Mouse (Mus musculus) gonadal fat pad, adult 2 months (tissue): ENCODE measurements at regions not wholly inside any gene's neighbourhood (a gene's known extent, or its start where the extent isn't known, plus 50 kb on each side); places are given as distances from the start of the nearest gene placed in this dataset.

Experiments used
- DNase-seq: peaks from one replicate; pipeline ENCODE4 v3.0.0-alpha.2; 2012; ENCODE audit warnings: low read depth

DNA sequence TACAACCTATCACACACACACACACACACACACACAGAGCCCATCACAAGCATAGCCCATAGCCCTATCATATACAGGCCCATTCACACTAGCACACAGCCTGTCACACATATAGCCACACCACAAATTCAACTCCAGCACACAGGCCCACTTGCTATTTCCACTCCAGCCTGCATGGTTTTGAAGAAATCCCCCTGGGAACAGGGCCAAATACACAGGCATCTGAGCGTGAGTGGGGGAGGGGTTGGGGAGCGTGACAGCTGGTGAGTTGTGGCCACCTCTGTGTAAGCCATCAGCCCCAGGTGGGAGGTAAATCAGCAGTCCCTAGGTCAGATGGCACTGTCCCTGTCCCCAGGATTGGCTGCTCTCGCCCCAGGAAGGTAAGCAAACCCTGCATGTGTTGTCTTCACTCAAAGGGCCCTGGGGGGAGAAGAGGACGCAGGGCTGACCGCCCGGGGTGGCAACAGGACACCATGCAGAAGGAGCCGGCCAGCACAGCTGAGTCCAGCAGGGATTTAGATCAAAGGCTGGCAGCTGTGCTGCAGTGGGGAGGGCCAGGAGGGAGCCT is 153.6 kb upstream of the Gm3448 start:
- no peak for DNase-seq

DNA sequence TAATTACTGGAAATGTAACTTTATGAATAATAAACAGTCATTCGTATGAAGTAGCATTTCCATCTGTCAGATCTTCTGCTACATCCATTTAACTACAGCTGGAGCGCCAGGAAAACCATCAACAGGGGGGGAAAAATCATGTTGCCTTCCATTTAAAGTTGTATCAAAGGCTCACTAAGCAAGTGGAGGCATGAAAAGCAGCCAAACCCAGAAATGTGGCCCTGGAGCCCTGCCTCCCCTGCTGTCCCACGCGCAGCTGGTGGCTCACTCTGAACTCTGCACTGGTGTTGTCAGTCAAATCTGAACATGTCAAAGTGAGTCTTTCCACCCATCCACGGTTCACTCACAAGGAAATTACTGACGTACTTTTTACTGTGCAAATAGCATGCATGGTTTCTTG is 152.5 kb upstream of the Gm3448 start:
- DNase-seq = no peak

DNA sequence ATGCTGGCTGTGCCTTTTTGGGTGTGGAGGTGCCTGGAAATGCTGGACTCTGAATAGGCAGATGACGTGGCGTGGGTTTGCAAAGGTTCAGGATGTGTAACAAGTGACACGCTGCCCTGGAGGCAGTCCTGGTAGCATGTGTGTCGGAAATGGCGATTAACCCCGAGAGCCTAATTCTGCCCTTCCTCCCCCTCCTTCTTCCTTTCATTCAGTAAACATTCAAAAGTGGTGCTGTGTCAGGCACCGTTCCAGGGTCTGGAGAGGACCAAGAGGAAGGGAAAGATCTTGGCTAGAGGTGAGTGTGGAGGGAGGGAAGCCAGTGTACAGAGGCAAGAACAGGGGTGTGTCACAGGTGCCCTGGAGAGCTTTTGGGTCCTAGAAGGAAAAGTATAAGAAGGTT is 151.5 kb upstream of the Gm3448 start:
- no peak for DNase-seq

DNA sequence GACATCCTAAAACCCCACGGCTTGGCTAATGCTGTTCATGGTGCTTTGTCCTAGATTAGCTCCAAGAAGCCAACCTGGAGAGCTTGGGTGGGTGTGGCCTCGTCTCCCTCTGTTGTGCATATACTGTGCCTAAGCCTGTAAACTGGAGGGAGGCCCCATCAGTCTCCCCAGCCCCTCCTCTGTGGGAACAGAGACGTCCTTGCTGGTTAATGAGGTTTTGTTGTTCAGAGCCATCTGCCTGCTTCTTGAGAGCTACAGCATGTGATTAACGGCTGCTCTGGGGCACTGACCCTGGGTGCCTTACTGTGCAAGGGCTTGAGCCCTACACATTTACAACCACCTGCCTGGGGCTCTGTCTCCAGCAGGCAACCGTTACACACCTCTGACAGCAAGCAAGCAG is 143.9 kb upstream of the Gm3448 start:
- DNase-seq = no peak

DNA sequence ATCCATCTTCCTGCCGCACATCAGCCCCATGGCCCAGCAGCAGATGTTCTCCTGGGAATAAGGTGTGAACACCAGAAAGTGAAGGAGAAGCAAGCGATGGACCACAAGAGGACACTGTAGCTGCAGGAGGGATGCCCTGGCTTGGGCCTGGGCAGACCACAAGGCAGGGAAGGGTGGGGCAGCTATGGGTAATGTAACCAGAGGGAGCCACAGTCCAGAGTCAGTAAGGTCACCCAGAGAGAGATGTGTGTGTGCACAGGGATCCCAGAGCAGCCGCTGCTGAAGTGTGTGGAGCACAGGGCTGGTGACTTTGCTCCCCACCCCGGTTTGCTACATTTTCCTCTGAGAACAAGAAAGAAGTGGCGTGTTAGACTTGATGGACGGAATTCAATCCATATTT is 142.5 kb upstream of the Gm3448 start:
- DNase-seq = no peak

DNA sequence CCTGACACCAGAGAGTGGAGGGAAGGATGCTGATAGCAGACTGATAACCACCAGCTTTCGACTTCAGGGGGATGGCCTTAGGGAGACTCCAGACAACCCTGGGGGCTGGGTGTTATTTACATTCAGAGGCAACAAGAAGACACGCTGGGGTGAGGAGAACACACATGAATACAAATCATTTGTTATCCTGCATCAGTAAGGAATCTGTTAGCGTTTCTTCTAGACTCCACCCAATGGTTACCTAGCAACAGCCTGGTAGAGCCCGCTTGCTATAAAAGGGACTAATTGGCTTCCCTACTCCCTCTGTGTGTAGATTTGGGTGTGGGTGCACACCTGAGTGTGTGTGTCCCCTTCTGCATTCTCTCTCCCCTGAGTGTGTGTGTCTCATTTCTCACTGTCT is 140.8 kb upstream of the Gm3448 start:
- DNase-seq = no peak

DNA sequence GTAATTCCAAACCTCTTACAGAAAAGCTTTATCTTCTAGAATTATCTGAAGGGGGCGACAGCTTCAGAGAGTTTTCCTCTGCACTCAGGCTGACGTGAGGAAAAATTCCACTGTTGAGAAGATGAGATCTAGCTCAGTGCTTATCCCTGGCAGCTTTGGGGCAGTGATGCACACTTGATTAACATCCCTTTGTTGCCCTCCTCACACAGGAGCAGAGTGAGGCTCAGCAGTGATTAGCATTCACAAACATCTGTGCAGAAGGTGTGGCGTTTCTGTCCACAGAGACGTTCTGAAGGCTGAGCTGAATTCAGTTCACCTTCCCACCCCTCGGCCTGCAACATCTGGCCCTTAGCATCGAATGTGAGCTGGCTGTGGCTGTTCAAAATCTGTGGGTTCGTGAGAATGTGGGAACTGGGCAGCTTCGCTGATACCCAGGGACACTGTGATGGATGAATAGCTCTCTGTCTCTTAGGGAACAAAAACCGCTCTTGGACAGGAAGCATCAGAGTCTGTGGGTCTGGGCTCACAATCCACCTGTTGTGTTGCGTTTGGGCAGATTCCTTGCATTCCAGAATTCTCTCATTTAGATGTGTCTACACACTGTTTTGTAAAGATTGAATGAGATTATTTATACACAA is 139.0 kb upstream of the Gm3448 start:
- no peak for DNase-seq

DNA sequence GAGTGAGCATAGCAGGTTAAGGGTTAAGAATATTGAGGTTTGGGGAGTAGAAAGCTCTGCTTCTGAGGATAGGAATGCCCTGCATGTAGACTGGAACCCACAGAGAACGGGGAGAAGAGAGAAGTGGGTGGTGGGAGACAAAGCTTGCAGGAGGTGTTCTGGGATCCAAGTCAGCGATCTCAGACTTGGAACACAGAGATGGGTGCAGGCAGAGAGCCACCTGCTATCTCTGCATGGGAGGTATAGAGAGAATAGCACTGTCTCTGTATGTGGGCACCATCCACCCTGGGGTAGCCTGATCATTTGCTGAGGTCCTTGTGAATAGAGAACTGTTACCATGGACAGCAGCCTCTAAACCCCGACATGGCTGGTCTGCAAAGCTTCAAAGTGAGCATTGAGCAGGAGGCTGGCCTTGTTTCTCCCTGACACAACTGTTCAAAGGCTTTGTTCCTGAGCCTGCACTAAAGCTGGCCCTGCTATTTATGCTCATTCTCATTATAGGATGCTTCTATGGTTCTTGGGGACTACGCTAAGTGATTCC is 138.1 kb upstream of the Gm3448 start:
- no peak for DNase-seq

DNA sequence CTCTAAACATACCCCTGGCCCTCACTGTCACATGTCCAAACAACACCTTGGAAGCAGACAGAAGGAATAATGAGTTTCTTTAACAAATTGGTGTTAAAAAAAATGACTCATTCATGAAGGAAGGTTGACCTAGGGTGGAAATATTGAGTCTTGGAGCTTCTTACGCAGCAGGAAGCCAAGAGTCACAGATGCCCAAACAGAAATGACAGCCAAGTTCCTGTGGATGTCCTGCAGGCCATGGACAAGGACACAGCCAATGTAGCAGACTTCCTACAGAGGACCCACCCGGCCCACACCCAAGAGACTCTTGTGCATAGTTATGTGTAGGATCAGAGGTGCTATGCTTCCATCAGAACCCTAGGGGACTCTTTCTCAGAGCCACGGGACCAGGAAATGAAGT is 136.1 kb upstream of the Gm3448 start:
- no peak for DNase-seq

DNA sequence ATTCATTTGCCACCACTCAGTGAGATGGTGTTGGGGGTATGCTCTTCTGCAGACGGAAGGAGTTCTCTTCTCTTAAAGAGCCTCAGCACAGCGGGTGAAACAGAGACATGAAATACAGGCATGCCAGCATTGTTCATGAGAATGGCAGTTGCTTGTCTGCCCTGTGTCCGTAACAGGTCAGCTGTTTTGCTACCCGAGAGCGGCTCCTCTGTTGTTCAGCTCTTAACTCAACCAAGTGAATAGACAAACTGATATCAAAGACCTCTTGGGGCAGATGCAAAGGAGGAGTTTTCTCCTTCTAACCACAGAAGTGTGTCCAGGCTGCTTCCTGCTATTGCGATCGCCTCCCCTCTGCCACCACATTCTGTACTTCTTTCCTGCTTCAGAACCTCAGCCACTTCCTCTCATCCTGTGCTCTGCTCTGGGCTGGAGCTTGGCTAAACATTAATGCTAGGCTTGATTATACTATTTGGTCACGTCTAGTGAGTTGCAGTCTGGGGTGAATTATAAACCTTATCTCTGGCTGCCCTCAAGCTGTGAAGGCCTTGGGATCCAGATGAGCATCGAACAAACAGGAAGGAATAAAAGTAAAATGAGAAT is 133.1 kb upstream of the Gm3448 start:
- no peak for DNase-seq

DNA sequence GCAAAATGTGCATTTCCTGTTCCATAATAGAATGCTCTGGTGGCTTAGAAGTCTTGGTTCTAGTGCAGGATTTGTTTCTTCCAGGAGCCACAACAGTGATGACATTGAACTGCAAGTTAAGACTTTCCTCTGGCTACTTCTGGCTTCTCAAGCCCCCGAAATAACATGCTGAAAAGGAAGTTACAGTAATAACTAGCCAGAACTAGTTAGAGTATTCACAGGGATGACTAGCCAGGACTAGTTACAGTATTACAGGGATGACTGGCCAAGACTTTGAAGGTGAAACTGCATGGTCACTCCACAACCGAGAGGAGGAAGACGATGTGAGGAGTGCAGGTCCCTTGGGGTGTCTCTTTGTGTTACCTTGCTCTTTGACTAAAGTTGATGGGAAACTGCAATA is 126.6 kb upstream of the Gm3448 start:
- no peak for DNase-seq

DNA sequence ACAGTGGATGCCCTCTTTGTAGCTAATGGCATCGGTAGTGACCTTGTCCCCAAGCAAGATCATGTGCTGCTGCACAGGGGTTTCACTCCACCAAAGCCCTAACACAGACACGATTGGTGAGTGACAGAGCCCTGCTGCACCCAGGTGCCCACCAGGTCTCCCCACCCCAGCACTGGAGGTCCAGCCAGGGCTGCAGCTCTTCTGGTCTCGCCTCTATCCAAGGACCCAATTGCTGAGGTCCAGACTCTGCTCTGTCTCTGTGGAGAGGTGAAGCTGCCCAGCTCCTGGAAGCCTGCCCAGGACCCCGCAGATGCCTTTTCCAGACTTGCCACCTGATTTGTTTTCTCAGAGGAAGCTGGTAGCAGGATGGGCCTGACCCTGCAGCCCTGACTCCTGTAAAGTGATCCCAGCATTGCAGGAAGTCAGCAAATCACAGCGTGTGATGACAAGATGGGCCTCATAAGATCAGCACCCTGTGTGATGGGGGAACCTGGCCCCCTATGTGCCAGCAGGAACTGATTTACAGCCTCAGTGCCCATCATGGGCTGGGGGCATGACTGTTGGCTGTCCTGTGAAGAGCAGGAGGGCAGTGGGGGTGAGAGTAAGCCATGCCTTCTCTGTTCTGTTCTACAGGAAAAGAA is 116.5 kb upstream of the Gm3448 start:
- DNase-seq = no peak

DNA sequence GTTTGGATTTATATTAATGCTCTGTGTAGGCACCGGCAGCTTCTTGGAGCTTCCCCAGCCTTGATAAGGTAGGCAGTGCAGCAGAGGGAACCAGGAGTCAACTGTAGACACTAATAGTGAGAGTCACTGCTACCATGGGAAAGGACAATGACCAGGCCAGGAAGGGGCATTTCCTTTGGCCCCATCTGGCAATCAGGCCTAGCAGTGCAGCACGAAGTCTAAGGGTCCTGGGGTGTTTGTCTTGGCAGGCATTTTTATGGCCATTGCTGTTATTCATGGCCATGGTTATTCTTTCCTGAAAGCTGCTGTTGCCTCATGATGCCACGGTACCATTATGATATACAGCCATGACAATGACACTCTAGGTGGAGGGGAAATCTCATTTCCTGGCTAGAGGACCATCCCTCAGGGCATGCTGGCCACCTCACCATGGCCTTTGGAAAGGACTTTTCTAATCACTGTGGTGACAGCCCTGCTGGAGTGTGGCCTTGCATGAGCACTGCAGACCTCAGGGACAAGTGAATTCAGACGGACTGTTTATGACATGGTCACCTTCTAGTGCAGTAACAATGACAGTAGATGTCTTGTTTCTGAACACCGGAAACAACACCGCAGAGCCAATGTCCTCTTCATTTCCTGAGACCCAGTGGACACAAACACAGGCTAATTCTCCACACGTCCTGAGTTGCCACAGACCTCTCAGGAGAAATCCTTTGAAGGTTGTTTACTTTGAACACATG is 111.8 kb upstream of the Gm3448 start:
- no peak for DNase-seq

DNA sequence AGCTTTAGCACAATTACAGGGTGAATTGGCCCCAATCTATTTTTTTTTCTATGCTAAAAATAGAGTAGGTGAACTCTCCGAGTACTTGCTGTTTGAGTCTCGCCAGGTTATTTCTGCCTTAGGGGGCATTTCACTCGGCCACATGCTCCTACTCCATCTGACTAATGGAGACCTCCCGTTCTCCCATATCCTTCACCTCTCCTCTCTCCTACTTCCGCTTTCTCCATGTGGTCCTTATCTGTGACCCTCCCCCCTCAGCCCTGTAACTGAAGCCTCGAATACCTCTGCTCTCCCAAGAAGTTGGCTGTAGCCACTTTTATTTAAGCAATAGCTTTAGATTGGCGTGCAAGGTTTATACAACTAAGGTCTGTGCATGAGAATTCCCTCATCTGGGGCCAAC is 111.1 kb upstream of the Gm3448 start:
- no peak for DNase-seq

DNA sequence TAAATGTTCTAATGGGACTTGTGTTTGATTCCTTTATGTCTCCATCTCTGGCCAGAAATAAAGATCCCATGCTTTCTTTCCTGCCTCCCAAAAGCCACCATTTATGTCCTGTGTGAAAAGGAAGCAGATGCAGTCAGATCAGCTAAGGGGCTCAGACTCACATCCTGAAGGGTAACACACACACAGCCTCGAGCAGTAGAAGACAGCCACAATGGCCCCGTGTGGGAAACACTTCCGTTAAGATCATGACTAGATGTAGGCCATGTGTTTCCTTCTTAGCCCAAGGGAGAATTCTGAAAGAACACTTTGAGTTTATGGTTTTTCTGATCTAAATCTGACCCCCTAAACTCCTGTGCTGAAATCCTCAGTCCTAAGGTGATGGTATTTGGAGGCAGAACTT is 110.4 kb upstream of the Gm3448 start:
- no peak for DNase-seq

DNA sequence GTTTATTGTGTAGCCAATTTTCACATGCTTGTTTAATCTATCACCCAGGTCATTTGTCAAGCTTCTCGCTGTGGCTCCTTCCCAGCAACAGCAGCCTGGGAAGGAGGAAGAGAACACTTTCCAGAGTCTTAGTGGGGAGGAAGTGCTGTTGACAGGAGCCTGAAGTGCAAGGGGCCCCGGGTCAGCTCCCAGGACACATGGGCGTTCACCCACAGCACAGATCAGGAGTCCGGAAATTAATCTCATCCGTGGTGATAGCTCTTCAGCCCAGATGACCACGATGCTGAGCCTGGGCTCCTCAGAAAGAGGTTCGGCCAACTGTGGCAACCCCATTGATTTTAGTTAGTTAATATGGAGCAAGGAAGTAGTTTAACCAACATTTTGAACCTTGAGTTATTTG is 105.3 kb upstream of the Gm3448 start:
- DNase-seq = no peak

DNA sequence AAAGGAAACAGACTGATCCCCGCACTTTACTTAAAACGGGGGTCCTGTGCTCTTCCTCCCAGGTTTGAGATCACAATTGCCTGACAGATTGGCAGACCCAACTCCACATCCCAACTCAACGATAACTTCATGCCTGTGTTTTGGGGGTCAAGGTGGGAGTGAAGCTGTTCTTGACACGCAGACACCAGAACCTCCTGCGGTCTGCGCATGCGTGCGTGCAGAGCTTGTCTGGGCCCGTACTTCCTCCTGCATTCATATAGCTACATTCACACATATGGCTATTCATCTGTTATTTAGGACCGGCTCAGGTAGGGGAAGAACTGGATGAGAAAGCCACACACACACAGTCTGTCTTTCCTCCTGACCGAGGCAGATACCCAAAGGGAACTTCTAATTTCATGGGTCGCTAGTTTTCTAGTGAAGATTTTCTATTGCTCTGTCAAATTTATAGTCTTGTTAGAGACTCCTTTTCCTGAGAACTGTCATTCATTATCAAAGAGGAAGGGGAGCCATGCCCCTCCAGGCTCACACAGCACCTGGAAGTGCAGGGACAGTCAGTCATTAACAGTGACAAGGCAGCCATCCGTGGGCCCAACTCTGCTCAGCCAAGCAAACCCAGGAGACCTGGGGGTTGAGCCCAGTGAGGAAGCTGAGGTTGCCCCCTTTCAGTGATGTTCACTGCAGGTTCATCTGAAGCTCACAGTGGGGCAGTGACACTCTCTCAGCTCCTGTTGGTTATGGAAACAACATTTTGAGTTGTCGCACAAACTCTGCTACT is 104.0 kb upstream of the Gm3448 start:
- no peak for DNase-seq

DNA sequence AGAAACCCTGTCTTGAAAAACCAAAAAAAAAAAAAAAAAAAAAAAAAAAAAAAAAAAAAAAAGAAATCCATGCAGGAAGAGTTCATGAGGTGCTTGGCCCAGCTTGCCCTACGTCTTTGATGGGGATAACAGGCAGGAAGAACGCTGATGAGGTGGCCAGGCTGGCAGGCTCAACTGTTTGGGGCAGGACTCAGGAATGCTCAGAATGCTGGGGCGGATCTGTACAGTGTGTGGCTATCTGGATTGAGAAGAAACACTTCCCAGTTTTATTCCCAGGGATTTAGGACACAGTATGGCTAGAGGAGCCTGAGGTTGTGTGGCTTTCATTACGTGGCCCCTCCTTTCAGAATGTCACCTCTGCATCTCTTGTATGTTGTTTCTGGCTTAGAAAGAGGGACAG is 99.1 kb upstream of the Gm3448 start:
- no peak for DNase-seq
